Mouse (Mus musculus) cerebellum, adult 11-12 months (tissue): ENCODE measurements around the gene Grk6.
A peak's percentile ranks its signal among the peaks of the same experiment; 100 is the strongest.

Experiments
- DNase-seq: peaks from one replicate; pipeline ENCODE4 v3.0.0; 2022

Gene Grk6

GRCm38 (mm10) chr13:55487578-55488498 is 43.0 kb downstream of the Grk6 start, which contains the start of gene Dbn1:
Dbn1 (minus strand) TSS chr13:55488111.
- DNase-seq: no peak

- DNase-seq: no peak
These were observed 49.4 kb downstream of the Grk6 start for GRCm38 (mm10) chr13:55494257-55494656.

GRCm38 (mm10) chr13:55494883-55495621 is 50.2 kb downstream of the Grk6 start:
- peak; percentile 84 for DNase-seq

GRCm38 (mm10) chr13:55495702-55496101 is 50.8 kb downstream of the Grk6 start:
- no peak for DNase-seq

- DNase-seq: no peak
These were observed 51.8 kb downstream of the Grk6 start for GRCm38 (mm10) chr13:55496661-55497060.

- no peak for DNase-seq
These were observed 54.0 kb downstream of the Grk6 start for GRCm38 (mm10) chr13:55498906-55499305.

- no peak for DNase-seq
These were observed 55.7 kb downstream of the Grk6 start for GRCm38 (mm10) chr13:55500575-55500974.

GRCm38 (mm10) chr13:55502405-55502804 is 57.5 kb downstream of the Grk6 start:
- DNase-seq: no peak

GRCm38 (mm10) chr13:55504390-55504789 is 59.5 kb downstream of the Grk6 start:
- no peak for DNase-seq

- no peak for DNase-seq
These were observed 60.9 kb downstream of the Grk6 start for GRCm38 (mm10) chr13:55505810-55506209.

- no peak for DNase-seq
These were observed 61.8 kb downstream of the Grk6 start for GRCm38 (mm10) chr13:55506697-55507096.

- no peak for DNase-seq
These were observed 63.0 kb downstream of the Grk6 start for GRCm38 (mm10) chr13:55507877-55508276.

GRCm38 (mm10) chr13:55508531-55508930 is 63.7 kb downstream of the Grk6 start:
- DNase-seq: no peak

GRCm38 (mm10) chr13:55510332-55510667 is 65.4 kb downstream of the Grk6 start:
- DNase-seq: no peak
